Mouse (Mus musculus): Measurements from ENCODE around the gene Rai14.

DNA sequence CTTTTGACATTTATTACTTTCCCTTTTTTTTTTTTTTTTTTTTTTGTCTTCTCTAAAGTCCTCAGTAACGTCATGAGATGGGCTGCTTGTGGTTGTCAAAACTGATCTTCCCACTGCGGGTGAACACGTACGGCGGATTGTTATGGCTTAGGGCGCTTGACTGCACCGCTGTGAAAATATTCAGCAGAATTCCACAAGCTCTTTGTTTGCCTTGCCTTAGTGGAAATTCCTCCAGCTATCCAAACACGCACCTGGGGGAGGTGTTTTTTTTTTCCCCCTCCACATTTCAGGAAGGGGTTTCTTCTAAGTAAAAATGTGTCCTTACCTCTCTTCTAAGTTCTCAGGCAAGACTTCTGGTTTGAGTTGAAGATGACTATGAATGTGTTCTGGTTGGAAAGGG lies 6.2 kb upstream of the Rai14 start:
- TF ChIP-seq CTCF (IDR thresholded peaks at IDR 0.05; ENCODE audit: borderline replicate concordance, control insufficient read depth, extremely low read depth, insufficient read depth, low read length, poor library complexity) (no peak), POLR2A (IDR thresholded peaks at IDR 0.05; ENCODE audit: control insufficient read depth, extremely low read depth, insufficient read depth, low read length, poor library complexity) (no peak)

Data from thymus, adult 2 months (tissue).